Mouse (Mus musculus): ENCODE measurements around the gene Ly6g6f.

DNA sequence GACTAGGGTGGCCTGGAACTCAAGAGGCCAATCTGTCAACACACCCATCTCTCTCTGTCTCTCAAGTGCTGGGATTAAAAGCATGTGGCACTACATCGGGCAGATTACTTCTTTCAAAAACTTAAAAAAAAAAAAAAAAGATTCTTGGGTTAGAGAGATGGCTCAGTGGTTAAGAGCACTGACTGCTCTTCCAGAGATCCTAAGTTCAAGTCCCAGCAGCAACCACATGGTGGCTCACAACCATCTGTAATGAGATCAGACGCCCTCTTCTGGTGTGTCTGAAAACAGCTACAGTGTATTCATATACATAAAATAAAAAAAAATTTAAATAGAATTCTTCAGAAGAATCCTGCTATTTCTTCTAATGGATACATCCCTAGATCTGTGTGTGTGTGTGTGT is 2.7 kb upstream of the Ly6g6f start:
- TF ChIP-seq CTCF (IDR thresholded peaks at IDR 0.05; ENCODE audit: insufficient read depth, low read depth, low read length): no peak
- TF ChIP-seq POLR2A (IDR thresholded peaks at IDR 0.05; ENCODE audit: insufficient read depth, low read depth, low read length): no peak
